Mouse (Mus musculus) natural killer cell, adult 2 months (primary cell): ENCODE data around the gene Srsf6.
"Not testable (repeated sequence)": the region's sequence is repeated elsewhere in the genome, so short reads cannot be mapped to it uniquely, and the experiment has no call there.

Experiments used
- DNase-seq, 2 experiments: peaks; one replicate each; pipeline ENCODE4 v3.0.0; 2022; ENCODE audit warnings: low spot score in 2 of 2

Srsf6 gene

GRCm38 (mm10) chr2:162931123-162931673 is at the start of gene Srsf6:
TSS of gene Srsf6 (plus strand) at chr2:162931528.
- peak; percentile 86 to 87 for DNase-seq

GRCm38 (mm10) chr2:162884101-162884500 is 47.2 kb upstream of the Srsf6 start:
- no peak for DNase-seq

GRCm38 (mm10) chr2:162887121-162887520 is 44.2 kb upstream of the Srsf6 start:
- no peak for DNase-seq

- DNase-seq: no peak
Measured at GRCm38 (mm10) chr2:162888677-162889076, 42.7 kb upstream of the Srsf6 start.

GRCm38 (mm10) chr2:162889191-162889590 is 42.1 kb upstream of the Srsf6 start:
- no peak for DNase-seq

- DNase-seq: no peak
Measured at GRCm38 (mm10) chr2:162889731-162890130, 41.6 kb upstream of the Srsf6 start.

- not testable (repeated sequence) for DNase-seq
Measured at GRCm38 (mm10) chr2:162892979-162893378, 38.3 kb upstream of the Srsf6 start.

GRCm38 (mm10) chr2:162899256-162899655 is 32.1 kb upstream of the Srsf6 start:
- not testable (repeated sequence) for DNase-seq

GRCm38 (mm10) chr2:162899880-162900589 is 31.3 kb upstream of the Srsf6 start:
- no peak for DNase-seq

GRCm38 (mm10) chr2:162900590-162900916 is 30.8 kb upstream of the Srsf6 start:
- no peak for DNase-seq

GRCm38 (mm10) chr2:162905902-162906301 is 25.4 kb upstream of the Srsf6 start:
- DNase-seq: no peak

GRCm38 (mm10) chr2:162908052-162908491 is 23.3 kb upstream of the Srsf6 start:
- DNase-seq: no peak

- DNase-seq: no peak
Measured at GRCm38 (mm10) chr2:162914040-162914439, 17.3 kb upstream of the Srsf6 start.

GRCm38 (mm10) chr2:162914519-162914918 is 16.8 kb upstream of the Srsf6 start:
- no peak for DNase-seq

- no peak for DNase-seq
Measured at GRCm38 (mm10) chr2:162919926-162920325, 11.4 kb upstream of the Srsf6 start.

GRCm38 (mm10) chr2:162922183-162922582 is 9.1 kb upstream of the Srsf6 start:
- DNase-seq: peak; percentile 30 to 44

GRCm38 (mm10) chr2:162922834-162923233 is 8.5 kb upstream of the Srsf6 start:
- no peak for DNase-seq

- no peak for DNase-seq
Measured at GRCm38 (mm10) chr2:162924126-162924525, 7.2 kb upstream of the Srsf6 start.

- no peak for DNase-seq
Measured at GRCm38 (mm10) chr2:162927918-162928585, 3.3 kb upstream of the Srsf6 start.

GRCm38 (mm10) chr2:162929704-162930103 is 1.6 kb upstream of the Srsf6 start:
- DNase-seq: no peak

- peak; percentile 31 to 34 for DNase-seq
Measured at GRCm38 (mm10) chr2:162930516-162931122, 709 bp upstream of the Srsf6 start.
